Mouse (Mus musculus) embryonic fibroblast, embryonic 13.5 days (primary cell): ENCODE measurements around the gene Akap6.

Experiments used
- CTCF ChIP-seq: IDR thresholded peaks from 2 replicates; pipeline ENCODE4 v1.5.1; 2011; ENCODE audit warnings: mild to moderate bottlenecking, control low read depth, low read length, moderate library complexity, borderline replicate concordance; ENCODE audit not compliant: insufficient read depth
- POLR2A ChIP-seq: IDR thresholded peaks from 2 replicates; pipeline ENCODE4 v1.6.1; 2011; ENCODE audit warnings: low read depth, mild to moderate bottlenecking, control low read depth, low read length, moderate library complexity

- TF ChIP-seq CTCF (no peak), POLR2A (no peak)
These were observed 75.2 kb downstream of the Akap6 start for GRCm38 (mm10) chr12:52774382-52774781.
